Mouse (Mus musculus) heart, postnatal 0 days (tissue): ENCODE measurements at regions not wholly inside any gene's neighbourhood (a gene's known extent, or its start where the extent isn't known, plus 50 kb on each side); places are given as distances from the start of the nearest gene placed in this dataset.

ENCODE experiments used
- ATAC-seq: fragments of 200-750 bp; cut with Nextera tagmentation; 2 replicates; pipeline ENCODE4 v1.8.0; 2017; ENCODE audit warnings: low read depth, moderate number of reproducible peaks, moderate library complexity; ENCODE audit not compliant: insufficient read depth
- DNase-seq: peaks from one replicate; pipeline ENCODE4 v3.0.0-alpha.2; 2016; ENCODE audit warnings: low spot score
- H3K27ac ChIP-seq: fragments of 300-500 bp; sonication (generic); 2 replicates; pipeline ENCODE4 v1.5.1; 2014; ENCODE audit warnings: low read depth, mild to moderate bottlenecking
- H3K27me3 ChIP-seq: fragments of 300-500 bp; sonication (generic); 2 replicates; pipeline ENCODE4 v1.6.1; 2014; ENCODE audit warnings: low read length, mixed read lengths; ENCODE audit not compliant: control insufficient read depth, insufficient read depth
- H3K36me3 ChIP-seq: fragments of 300-500 bp; sonication (generic); replicated peaks from 2 replicates; pipeline ENCODE4 v1.6.1; 2014; ENCODE audit warnings: low read length, mixed read lengths; ENCODE audit not compliant: control insufficient read depth, insufficient read depth
- H3K4me1 ChIP-seq: fragments of 300-500 bp; sonication (generic); 2 replicates; pipeline ENCODE4 v1.6.1; 2014; ENCODE audit warnings: antibody characterized with exemption; ENCODE audit not compliant: control insufficient read depth, insufficient read depth
- H3K4me2 ChIP-seq: fragments of 300-500 bp; sonication (generic); 2 replicates; pipeline ENCODE4 v1.6.1; 2014; ENCODE audit warnings: low read depth, mild to moderate bottlenecking, low read length, moderate library complexity
- H3K4me3 ChIP-seq: fragments of 300-500 bp; sonication (generic); 2 replicates; pipeline ENCODE4 v1.5.1; 2014; ENCODE audit warnings: low read depth, low read length
- H3K9ac ChIP-seq: fragments of 300-500 bp; sonication (generic); replicated peaks from 2 replicates; pipeline ENCODE4 v1.6.1; 2014; ENCODE audit warnings: low read depth, low read length, mixed read lengths
- H3K9me3 ChIP-seq: fragments of 300-500 bp; sonication (generic); replicated peaks from 2 replicates; pipeline ENCODE4 v1.6.1; 2016; ENCODE audit warnings: low read length; ENCODE audit not compliant: control insufficient read depth
- CTCF ChIP-seq: IDR thresholded peaks from 2 replicates; pipeline ENCODE4 v1.5.1; 2016; ENCODE audit warnings: antibody characterized with exemption, control low read depth, low read depth
- EP300 ChIP-seq: IDR thresholded peaks from 2 replicates; pipeline ENCODE4 v1.6.1; 2016; ENCODE audit warnings: antibody characterized with exemption, low read depth
- WGBS: fragments of 180-500 bp; shearing (Covaris S2); extraction: QIAGEN DNeasy Blood & Tissue Kit; methylation state at CpG from one replicate; pipeline ENCODE4 v1.1.7; 2014; 5-methylcytosine and 5-hydroxymethylcytosine counted together

GRCm38 (mm10) chr13:104577856-104578255 is 214.4 kb upstream of the Srek1ip1 start:
- WGBS, result 79% methylated on average over 11 of the region's 11 CpGs
- no peaks in the 10 kb centered on the region for H3K36me3 ChIP-seq
- no peak overlapping the region for H3K27ac ChIP-seq
- H3K4me2 ChIP-seq, result no peak overlapping the region
- TF ChIP-seq CTCF (no peak), EP300 (no peak)
- DNase-seq (no peak), ATAC-seq (no peak)
- H3K9ac ChIP-seq, result no peak overlapping the region
- H3K4me3 ChIP-seq, result no peak overlapping the region
- H3K27me3 ChIP-seq, result no peaks in the 10 kb centered on the region
- no peaks in the 10 kb centered on the region for H3K9me3 ChIP-seq
- no peaks in the 10 kb centered on the region for H3K4me1 ChIP-seq

GRCm38 (mm10) chr13:104580686-104581350 is 211.5 kb upstream of the Srek1ip1 start:
- H3K9ac ChIP-seq, result no peak overlapping the region
- no peak for ATAC-seq

More at GRCm38 (mm10) chr13:104580686-104581350, 211.5 kb upstream of the Srek1ip1 start:
- DNase-seq, result no peak
- H3K9me3 ChIP-seq, result no peaks in the 10 kb centered on the region
- WGBS, result 69% methylated on average over 9 of the region's 9 CpGs
- H3K4me3 ChIP-seq, result no peak overlapping the region
- H3K36me3 ChIP-seq, result no peaks in the 10 kb centered on the region
- H3K27me3 ChIP-seq, result no peaks in the 10 kb centered on the region
- TF ChIP-seq EP300, result no peak
- no peak for TF ChIP-seq CTCF
- no peaks in the 10 kb centered on the region for H3K4me1 ChIP-seq
- no peak overlapping the region for H3K27ac ChIP-seq
- no peak overlapping the region for H3K4me2 ChIP-seq
